Mouse (Mus musculus) lung, adult 18-20 months (tissue): ENCODE measurements around the gene Apbb2.

Experiments
- DNase-seq, 2 experiments: peaks; one replicate each; pipeline ENCODE4 v3.0.0; 2022; ENCODE audit warnings: mixed read lengths in 2 of 2

Apbb2 gene

GRCm38 (mm10) chr5:66373515-66374164 is 244.9 kb downstream of the Apbb2 start:
- no peak for DNase-seq

GRCm38 (mm10) chr5:66371131-66371530 is 247.5 kb downstream of the Apbb2 start:
- DNase-seq, result no peak

DNA sequence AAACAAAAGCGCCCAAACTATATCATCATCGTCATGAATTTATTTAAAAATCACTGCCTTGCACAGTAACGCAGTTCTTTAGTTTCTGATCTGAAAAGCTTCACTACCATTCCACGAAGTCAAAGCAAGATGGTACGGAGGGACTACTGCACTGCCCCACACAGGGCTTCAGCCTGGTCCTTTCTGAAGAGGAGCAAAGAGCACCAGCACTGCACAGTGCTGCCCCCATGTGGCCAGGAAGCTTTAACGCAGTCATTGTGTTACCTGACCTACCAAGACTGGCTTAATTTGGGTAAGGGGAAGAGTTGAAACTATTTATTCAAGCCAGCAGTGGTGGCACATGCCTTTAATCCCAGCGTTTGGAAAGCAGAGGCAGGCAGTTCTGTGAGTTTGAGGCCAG is 249.6 kb downstream of the Apbb2 start:
- peak; percentile 20 to 29 for DNase-seq

DNA sequence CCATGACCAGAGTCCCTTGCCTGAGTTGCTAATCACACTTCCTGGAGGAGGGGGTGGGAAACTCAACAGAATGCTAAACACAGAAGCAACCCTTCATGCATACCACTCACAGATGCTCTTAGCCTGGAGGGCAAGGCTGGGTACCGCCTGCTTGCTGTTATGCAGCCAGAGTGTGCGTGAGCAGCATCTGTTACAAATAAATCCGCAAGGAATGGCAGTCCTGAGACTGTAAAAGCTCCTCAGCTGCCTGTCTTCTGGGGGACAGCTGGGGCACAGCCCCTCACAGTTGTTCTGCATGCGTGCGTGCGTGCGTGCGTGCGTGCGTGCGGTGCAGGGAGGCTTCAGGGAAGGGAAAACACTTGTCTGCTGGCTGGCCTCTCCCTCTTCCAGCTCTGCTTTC is 250.9 kb downstream of the Apbb2 start:
- DNase-seq, result no peak

- DNase-seq, result no peak
Measured at GRCm38 (mm10) chr5:66363274-66364261, 255.0 kb downstream of the Apbb2 start.

DNA sequence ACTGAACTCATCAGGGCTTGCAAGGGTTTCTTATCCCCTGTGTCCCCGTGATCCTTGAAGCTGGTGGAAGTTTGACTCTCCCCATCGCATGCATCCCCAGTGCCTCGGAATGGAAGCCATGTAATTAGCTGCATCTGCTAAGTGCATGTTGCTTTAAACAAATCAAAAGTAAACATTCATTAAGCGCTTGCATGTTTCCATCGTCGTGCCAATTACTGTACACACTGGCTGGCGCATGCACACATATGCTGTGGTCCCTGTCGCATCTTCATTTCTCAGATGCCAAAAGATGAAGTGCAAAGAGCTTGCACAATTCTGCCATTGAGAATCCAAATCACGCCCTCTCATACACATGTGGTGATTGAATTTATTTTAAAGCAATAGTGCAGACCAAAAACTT is 257.8 kb downstream of the Apbb2 start:
- no peak for DNase-seq

- no peak for DNase-seq
Measured at GRCm38 (mm10) chr5:66359742-66360423, 258.7 kb downstream of the Apbb2 start.

DNA sequence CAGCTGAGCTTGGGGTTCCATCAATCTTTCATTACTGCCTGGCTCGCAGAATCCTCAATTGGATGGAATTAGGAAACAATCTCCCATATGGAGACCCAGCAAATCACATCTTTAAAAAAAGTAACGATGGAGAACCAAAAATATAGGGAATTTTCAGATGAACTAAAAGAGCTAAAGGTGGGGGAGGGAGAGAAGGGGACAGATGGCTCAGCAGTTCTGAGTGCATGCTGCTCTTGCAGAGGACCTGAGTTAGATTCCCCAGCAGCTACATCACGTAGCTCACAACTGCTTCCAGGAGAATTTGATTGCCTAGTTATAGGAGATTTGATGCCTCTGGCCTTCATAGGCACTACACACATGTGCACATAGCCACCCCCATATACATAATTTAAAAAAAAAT is 263.4 kb downstream of the Apbb2 start:
- DNase-seq, result no peak

GRCm38 (mm10) chr5:66353876-66354275 is 264.7 kb downstream of the Apbb2 start:
- DNase-seq, result no peak

- DNase-seq, result no peak
Measured at GRCm38 (mm10) chr5:66351836-66352390, 266.7 kb downstream of the Apbb2 start.

GRCm38 (mm10) chr5:66351064-66351463 is 267.5 kb downstream of the Apbb2 start:
- DNase-seq, result peak in 1 of 2 experiments; percentile 10

- DNase-seq, result no peak
Measured at GRCm38 (mm10) chr5:66350611-66351010, 268.0 kb downstream of the Apbb2 start.

DNA sequence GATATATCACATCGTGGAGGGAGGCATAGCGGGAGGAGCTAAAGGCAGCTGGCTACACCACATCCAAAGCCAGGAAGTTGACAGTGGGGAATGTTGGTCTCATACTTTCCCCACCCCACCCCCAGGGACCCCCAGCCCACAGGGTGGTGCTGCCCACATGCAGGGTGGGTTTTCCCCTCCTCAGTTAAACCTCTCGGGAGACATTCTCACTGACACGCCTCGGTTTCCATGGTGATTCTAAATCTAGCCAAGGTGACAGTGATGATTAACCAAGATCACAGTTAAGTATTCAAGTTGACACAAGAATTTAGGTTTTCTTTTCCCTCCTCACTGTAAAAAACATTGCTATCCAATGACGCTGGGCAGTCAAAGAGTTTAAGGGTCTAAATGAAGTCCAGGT is 270.2 kb downstream of the Apbb2 start:
- no peak for DNase-seq

DNA sequence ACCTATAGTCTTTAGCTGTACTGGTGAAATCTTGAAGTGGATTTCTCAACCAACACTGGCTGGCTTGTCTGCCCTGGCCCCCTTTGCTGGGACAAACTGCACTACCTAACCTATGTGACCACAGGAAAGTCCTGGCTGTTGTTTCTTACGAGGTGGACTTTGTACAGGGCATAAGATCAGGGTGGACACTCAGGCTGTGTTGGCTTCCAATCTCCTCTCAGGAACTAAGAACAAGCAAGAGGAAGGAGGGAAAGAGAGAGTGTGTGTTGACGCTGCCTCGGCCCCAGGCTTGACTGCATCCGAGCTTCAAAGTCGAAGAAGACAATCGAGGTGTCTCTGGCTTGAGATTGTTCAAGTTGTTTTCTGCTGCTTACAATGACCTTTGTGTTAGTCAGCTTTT is 271.8 kb downstream of the Apbb2 start:
- no peak for DNase-seq

GRCm38 (mm10) chr5:66345140-66345539 is 273.4 kb downstream of the Apbb2 start:
- DNase-seq, result no peak

DNA sequence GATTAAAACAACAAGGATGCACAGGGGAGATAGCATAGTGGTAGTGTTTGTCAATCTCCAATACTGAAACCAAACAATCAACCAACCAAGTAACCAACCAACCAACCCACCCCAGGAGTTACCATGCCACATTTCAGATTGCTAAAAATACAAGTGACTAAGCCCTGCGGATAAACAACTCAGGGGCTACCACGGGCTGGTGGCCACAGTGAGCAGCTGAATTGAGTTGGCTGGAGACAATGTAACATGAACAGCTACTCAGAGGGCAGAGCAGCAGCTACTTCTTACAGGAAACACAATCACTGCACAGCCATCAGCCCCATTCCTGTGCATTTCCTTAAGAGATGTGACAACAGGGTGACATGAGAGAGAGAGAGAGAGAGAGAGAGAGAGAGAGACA is 274.4 kb downstream of the Apbb2 start:
- no peak for DNase-seq

DNA sequence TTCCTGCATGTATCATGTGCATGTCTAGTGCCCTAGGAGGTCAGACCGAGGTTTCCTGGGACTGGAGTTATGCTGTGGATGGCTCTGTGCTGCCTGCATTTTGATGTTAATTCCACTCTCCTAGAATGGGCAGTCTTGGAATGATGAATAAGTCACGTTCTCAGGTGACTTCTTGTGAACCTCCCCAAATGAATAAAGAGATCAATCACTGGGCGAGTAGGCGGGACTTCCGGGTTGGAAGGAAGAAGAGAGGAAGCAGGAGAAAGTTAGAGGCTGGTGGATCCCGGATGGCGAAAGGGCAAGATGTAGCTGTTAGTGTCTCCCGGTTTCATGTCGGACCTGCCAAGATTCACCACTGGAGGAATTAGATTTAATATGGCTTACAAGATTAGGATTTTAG is 276.3 kb downstream of the Apbb2 start:
- no peak for DNase-seq

DNA sequence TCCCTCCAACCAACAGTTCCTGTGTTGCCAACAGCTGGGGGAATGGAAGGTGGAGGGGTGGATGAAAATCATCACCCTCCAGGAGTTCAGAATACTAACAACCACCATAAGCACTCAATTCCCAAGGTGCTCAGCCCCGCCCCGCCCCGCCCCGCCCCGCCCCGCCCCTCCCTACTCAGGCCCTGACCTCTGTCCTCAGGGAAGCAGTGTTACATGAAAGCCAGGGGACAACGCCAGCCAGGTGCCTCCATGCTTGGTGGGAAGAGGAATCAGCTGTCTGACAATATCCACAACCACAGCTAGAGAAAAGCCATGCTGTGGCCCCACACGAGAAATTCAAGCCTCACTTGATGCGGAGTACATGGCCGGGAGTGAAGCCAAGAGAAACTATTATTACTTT is 276.7 kb downstream of the Apbb2 start:
- no peak for DNase-seq

DNA sequence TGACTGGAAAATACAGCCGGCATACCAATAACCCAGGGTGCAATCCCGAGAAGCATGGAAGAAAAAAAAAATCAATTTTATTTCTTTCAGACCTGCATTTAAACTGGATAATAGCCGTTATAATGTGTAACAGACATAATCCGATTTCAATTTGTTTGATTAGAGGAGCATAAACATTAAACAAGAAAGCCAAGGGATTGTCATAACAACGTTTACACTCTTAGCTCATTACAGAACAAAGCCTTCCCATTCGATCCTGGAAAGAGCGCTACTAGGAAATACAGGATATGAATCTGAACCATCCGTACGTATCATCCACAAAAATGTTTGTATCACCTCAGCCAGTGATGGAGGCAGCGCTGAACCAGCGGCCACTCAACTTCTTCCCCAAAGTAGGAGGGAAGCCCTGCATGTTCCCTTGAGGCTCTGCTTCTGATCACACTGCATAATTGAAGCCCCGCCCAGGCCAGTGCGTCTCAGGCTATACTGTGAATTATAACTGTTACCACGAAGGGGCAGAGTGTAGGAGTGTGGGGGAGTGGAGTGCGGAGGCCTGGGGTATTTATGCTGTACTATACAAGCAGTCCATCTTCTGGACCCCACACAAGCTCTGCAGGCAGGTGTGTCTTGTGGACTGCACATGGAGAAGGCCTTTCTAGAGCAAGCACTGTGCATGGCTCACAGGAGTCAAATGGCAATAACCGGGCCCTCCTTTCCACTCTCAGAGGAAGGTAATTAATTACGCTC is 278.1 kb downstream of the Apbb2 start:
- DNase-seq, result no peak

DNA sequence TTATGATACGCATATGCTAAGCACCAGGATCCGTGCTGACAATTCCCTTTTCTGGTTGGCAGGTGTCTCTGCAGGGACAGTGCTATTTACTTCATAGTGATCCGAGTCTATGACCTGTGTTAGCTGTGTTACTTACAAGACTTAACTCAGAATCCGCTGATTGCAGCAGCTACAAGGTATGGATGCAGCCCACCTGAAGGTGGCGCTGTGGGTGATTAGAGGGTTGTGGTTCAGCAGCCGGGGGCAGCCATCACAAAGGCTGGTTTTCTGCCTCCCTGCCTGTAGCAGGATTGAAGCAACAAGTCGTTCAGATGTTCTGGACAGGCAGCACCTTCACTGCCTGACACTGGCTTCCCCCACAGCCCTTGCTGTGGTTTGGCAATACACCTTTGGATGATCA is 280.0 kb downstream of the Apbb2 start:
- DNase-seq, result peak in 1 of 2 experiments; percentile 23

GRCm38 (mm10) chr5:66337969-66338345 is 280.6 kb downstream of the Apbb2 start:
- DNase-seq, result peak; percentile 67 to 72
